Mouse (Mus musculus) bone marrow, adult 2 months (tissue): ENCODE measurements at regions not wholly inside any gene's neighbourhood (a gene's known extent, or its start where the extent isn't known, plus 50 kb on each side); places are given as distances from the start of the nearest gene placed in this dataset.

Source experiments
- CTCF ChIP-seq: fragments of 200-500 bp; IDR thresholded peaks from 2 replicates; pipeline ENCODE4 v1.5.1; 2011; ENCODE audit warnings: low read length, control low read depth; ENCODE audit not compliant: control insufficient read depth, insufficient read depth
- POLR2A ChIP-seq: fragments of 200-500 bp; IDR thresholded peaks from 2 replicates; pipeline ENCODE4 v1.6.1; 2011; ENCODE audit warnings: low read depth, mild to moderate bottlenecking, control low read depth, low read length, borderline replicate concordance; ENCODE audit not compliant: control insufficient read depth

DNA sequence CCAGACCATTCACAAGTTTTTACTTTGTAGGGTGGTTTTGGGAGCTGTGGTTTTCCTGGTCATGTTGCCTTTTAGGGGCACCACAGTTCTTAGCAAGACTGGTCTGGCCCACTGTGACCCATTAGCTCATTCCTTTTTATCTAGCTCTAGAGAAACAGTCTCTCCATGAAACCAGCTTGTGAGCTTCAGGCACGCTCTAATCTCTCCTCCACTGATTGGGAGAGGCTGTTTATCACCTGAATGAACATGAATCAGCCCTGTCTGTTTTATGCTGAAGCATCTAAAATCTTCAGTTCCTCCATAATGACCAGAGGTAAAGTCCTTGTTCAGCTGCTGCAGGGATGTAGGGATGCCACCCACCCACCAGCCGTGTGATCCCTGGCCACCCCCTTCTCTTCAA, 80.1 kb upstream of the Ctnnb1 start:
- no peak for TF ChIP-seq CTCF
- no peak for TF ChIP-seq POLR2A
